Mouse (Mus musculus): ENCODE results near the gene Cfap45. TPM values are rescaled to one million over a fixed set of nuclear protein-coding genes. Genes with fewer than 3 reads are reported as not detected.

The Cfap45 gene
- polyA plus RNA-seq, 1 experiment: not detected

GRCm38 (mm10) chr1:172555638-172556037, 35.0 kb downstream of the Cfap45 start, which contains the start of gene Vsig8:
Vsig8 (plus strand) TSS chr1:172555938.
- Histone ChIP-seq H3K79me2 (ENCODE audit: control insufficient read depth, insufficient read depth) (no peaks in the 10 kb centered on the region), H3K4me3 (no peak within 1 kb of the TSS), H3K36me3 (ENCODE audit: control insufficient read depth, insufficient read depth) (no peaks in the 10 kb centered on the region), H3K27me3 (ENCODE audit: control insufficient read depth, insufficient read depth, insufficient read length) (peaks cover 3% of the 10 kb centered on the region), H3K4me2 (ENCODE audit: low read depth) (no peak within 1 kb of the TSS), H3ac (ENCODE audit: control insufficient read depth, insufficient read length) (no peak within 1 kb of the TSS)
- TF ChIP-seq USF1 (IDR thresholded peaks at IDR 0.05; ENCODE audit: low read depth) (no peak), TCF12 (IDR thresholded peaks at IDR 0.05; ENCODE audit: insufficient read depth, poor library complexity, severe bottlenecking) (no peak), SRF (IDR thresholded peaks at IDR 0.05; ENCODE audit: control insufficient read depth, insufficient read length, low read depth) (no peak), POLR2A (IDR thresholded peaks at IDR 0.05; ENCODE audit: insufficient read length, low read depth) (no peak), E2F4 (IDR thresholded peaks at IDR 0.05; ENCODE audit: insufficient read depth) (no peak), CEBPB (IDR thresholded peaks at IDR 0.05; ENCODE audit: insufficient read depth, poor library complexity, severe bottlenecking) (no peak), MAX (IDR thresholded peaks at IDR 0.05; ENCODE audit: low read depth) (no peak), MYOD1 (IDR thresholded peaks at IDR 0.05; ENCODE audit: control insufficient read depth in 1 of 3, insufficient read length in 2 of 3, low read depth in 2 of 3) (no peak), MYOG (IDR thresholded peaks at IDR 0.05; ENCODE audit: control insufficient read depth in 1 of 3, insufficient read depth in 1 of 3, insufficient read length in 2 of 3, low read depth in 2 of 3) (no peak), REST (IDR thresholded peaks at IDR 0.05; ENCODE audit: insufficient read depth, insufficient read length) (no peak), POLR2AphosphoS2 (IDR thresholded peaks at IDR 0.05; ENCODE audit: insufficient read length, low read depth) (no peak), TCF3 (IDR thresholded peaks at IDR 0.05; ENCODE audit: insufficient read length, low read depth) (no peak)

GRCm38 (mm10) chr1:172562641-172563464, 42.3 kb downstream of the Cfap45 start:
- H3K4me3 ChIP-seq: peak overlapping the region; percentile 12
- H3K4me2 ChIP-seq (ENCODE audit: low read depth): peak overlapping the region; percentile 86
- H3ac ChIP-seq (ENCODE audit: control insufficient read depth, insufficient read length): peak overlapping the region; percentile 16
- TF ChIP-seq MYOG (IDR thresholded peaks at IDR 0.05; ENCODE audit: control insufficient read depth in 1 of 3, insufficient read depth in 1 of 3, insufficient read length in 2 of 3, low read depth in 2 of 3): peak in 1 of 3 experiments; percentile 28
- peak; percentile 61 for TF ChIP-seq POLR2A (IDR thresholded peaks at IDR 0.05; ENCODE audit: insufficient read length, low read depth)
- TF ChIP-seq TCF12 (IDR thresholded peaks at IDR 0.05; ENCODE audit: insufficient read depth, poor library complexity, severe bottlenecking): no peak
- no peak for TF ChIP-seq TCF3 (IDR thresholded peaks at IDR 0.05; ENCODE audit: insufficient read length, low read depth)
- H3K27me3 ChIP-seq (ENCODE audit: control insufficient read depth, insufficient read depth, insufficient read length): no peaks in the 10 kb centered on the region
- no peaks in the 10 kb centered on the region for H3K36me3 ChIP-seq (ENCODE audit: control insufficient read depth, insufficient read depth)
- H3K79me2 ChIP-seq (ENCODE audit: control insufficient read depth, insufficient read depth): no peaks in the 10 kb centered on the region

- peak overlapping the region; percentile 86 for H3K4me2 ChIP-seq (ENCODE audit: low read depth)
- H3K27me3 ChIP-seq (ENCODE audit: control insufficient read depth, insufficient read depth, insufficient read length): no peaks in the 10 kb centered on the region
- TF ChIP-seq POLR2AphosphoS2 (IDR thresholded peaks at IDR 0.05; ENCODE audit: insufficient read length, low read depth) (no peak), SRF (IDR thresholded peaks at IDR 0.05; ENCODE audit: control insufficient read depth, insufficient read length, low read depth) (no peak), TCF12 (IDR thresholded peaks at IDR 0.05; ENCODE audit: insufficient read depth, poor library complexity, severe bottlenecking) (no peak), MYOG (IDR thresholded peaks at IDR 0.05; ENCODE audit: control insufficient read depth in 1 of 3, insufficient read depth in 1 of 3, insufficient read length in 2 of 3, low read depth in 2 of 3) (no peak), E2F4 (IDR thresholded peaks at IDR 0.05; ENCODE audit: insufficient read depth) (no peak), MAX (IDR thresholded peaks at IDR 0.05; ENCODE audit: low read depth) (no peak), MYOD1 (IDR thresholded peaks at IDR 0.05; ENCODE audit: control insufficient read depth in 1 of 3, insufficient read length in 2 of 3, low read depth in 2 of 3) (no peak), POLR2A (IDR thresholded peaks at IDR 0.05; ENCODE audit: insufficient read length, low read depth) (no peak)
- H3ac ChIP-seq (ENCODE audit: control insufficient read depth, insufficient read length): peak overlapping the region; percentile 16
- peak overlapping the region; percentile 12 for H3K4me3 ChIP-seq
- no peaks in the 10 kb centered on the region for H3K36me3 ChIP-seq (ENCODE audit: control insufficient read depth, insufficient read depth)
- H3K79me2 ChIP-seq (ENCODE audit: control insufficient read depth, insufficient read depth): no peaks in the 10 kb centered on the region
Observed at GRCm38 (mm10) chr1:172563465-172563828, 42.8 kb downstream of the Cfap45 start.

GRCm38 (mm10) chr1:172566131-172566530, 45.5 kb downstream of the Cfap45 start:
- Histone ChIP-seq H3ac (ENCODE audit: control insufficient read depth, insufficient read length) (no peak overlapping the region), H3K4me3 (no peak overlapping the region), H3K36me3 (ENCODE audit: control insufficient read depth, insufficient read depth) (no peaks in the 10 kb centered on the region), H3K27me3 (ENCODE audit: control insufficient read depth, insufficient read depth, insufficient read length) (no peaks in the 10 kb centered on the region), H3K79me2 (ENCODE audit: control insufficient read depth, insufficient read depth) (no peaks in the 10 kb centered on the region), H3K4me2 (ENCODE audit: low read depth) (no peak overlapping the region)
- TF ChIP-seq REST (IDR thresholded peaks at IDR 0.05; ENCODE audit: insufficient read depth, insufficient read length) (no peak), TCF12 (IDR thresholded peaks at IDR 0.05; ENCODE audit: insufficient read depth, poor library complexity, severe bottlenecking) (no peak), CEBPB (IDR thresholded peaks at IDR 0.05; ENCODE audit: insufficient read depth, poor library complexity, severe bottlenecking) (no peak), USF1 (IDR thresholded peaks at IDR 0.05; ENCODE audit: low read depth) (no peak), POLR2AphosphoS2 (IDR thresholded peaks at IDR 0.05; ENCODE audit: insufficient read length, low read depth) (no peak)

- H3K4me3 ChIP-seq: no peak overlapping the region
- no peaks in the 10 kb centered on the region for H3K79me2 ChIP-seq (ENCODE audit: control insufficient read depth, insufficient read depth)
- no peak for TF ChIP-seq REST (IDR thresholded peaks at IDR 0.05; ENCODE audit: insufficient read depth, insufficient read length)
- no peak for TF ChIP-seq POLR2AphosphoS2 (IDR thresholded peaks at IDR 0.05; ENCODE audit: insufficient read length, low read depth)
- peak; percentile 47 for TF ChIP-seq SRF (IDR thresholded peaks at IDR 0.05; ENCODE audit: control insufficient read depth, insufficient read length, low read depth)
- TF ChIP-seq POLR2A (IDR thresholded peaks at IDR 0.05; ENCODE audit: insufficient read length, low read depth): no peak
- no peak for TF ChIP-seq MYOG (IDR thresholded peaks at IDR 0.05; ENCODE audit: control insufficient read depth in 1 of 3, insufficient read depth in 1 of 3, insufficient read length in 2 of 3, low read depth in 2 of 3)
- no peak for TF ChIP-seq USF1 (IDR thresholded peaks at IDR 0.05; ENCODE audit: low read depth)
- no peak for TF ChIP-seq TCF3 (IDR thresholded peaks at IDR 0.05; ENCODE audit: insufficient read length, low read depth)
- TF ChIP-seq MAX (IDR thresholded peaks at IDR 0.05; ENCODE audit: low read depth): no peak
- H3K4me2 ChIP-seq (ENCODE audit: low read depth): no peak overlapping the region
- no peak overlapping the region for H3ac ChIP-seq (ENCODE audit: control insufficient read depth, insufficient read length)
- no peaks in the 10 kb centered on the region for H3K36me3 ChIP-seq (ENCODE audit: control insufficient read depth, insufficient read depth)
- no peaks in the 10 kb centered on the region for H3K27me3 ChIP-seq (ENCODE audit: control insufficient read depth, insufficient read depth, insufficient read length)
Observed at GRCm38 (mm10) chr1:172567758-172568157, 47.2 kb downstream of the Cfap45 start.

Measured in myocyte (in vitro differentiated cells).